ENCODE assay signal across 8 mouse cellular contexts in the genomic region with DNA sequence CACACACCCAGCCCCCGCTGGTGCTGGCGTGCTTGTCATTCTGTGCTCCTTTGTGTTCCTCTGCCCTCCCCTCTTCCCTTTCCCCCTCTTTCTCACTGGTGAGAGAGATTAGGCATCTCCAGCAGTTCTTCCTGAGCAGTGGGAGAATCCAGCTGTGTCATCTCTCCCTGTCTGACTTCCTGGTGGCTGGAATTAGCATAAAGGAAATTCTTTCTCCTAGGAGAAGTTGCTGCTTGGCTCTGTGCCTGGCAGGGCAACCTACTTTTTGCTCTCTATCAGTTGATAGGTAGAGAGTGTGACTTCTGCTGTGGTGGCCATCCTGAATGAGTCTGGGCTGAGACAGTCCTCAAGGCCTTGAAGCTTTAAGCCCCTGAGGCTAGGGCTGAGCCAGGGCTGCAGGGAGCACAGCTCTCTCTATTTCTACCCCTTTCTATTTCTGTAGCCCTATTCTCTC.
A peak's percentile ranks its signal among the peaks of the same experiment; 100 is the strongest.
DNase-seq lines count a peak whose midpoint lies in the region; ATAC-seq lines count a peak whose summit lies in the region.

No protein-coding gene starts in this region.

- no peak overlapping the region; the same call in 1 of the 2 replicates for H3K27ac ChIP-seq in forebrain, embryonic 15.5 days (replicated peaks)
- peak overlapping the region; percentile 53 for H3K27ac ChIP-seq in midbrain, embryonic 10.5 days (replicated peaks)

- no peak overlapping the region for H3K4me2 ChIP-seq in forebrain, embryonic 15.5 days (replicated peaks)

- peak; percentile 60 for ATAC-seq in forebrain, embryonic 15.5 days (replicated peaks)

- no peak overlapping the region for H3K4me3 ChIP-seq in forebrain, embryonic 15.5 days
- no peak overlapping the region for H3K4me3 ChIP-seq in midbrain, embryonic 10.5 days

- no peaks in the 10 kb centered on the region for H3K9me3 ChIP-seq in forebrain, embryonic 15.5 days
- H3K9me3 ChIP-seq in midbrain, embryonic 10.5 days (replicated peaks), result no peaks in the 10 kb centered on the region

- H3K9ac ChIP-seq in forebrain, embryonic 15.5 days (replicated peaks), result no peak overlapping the region

- intact Hi-C loops in heart, postnatal 36 days (cut with DNase I), result no loop called here
- intact Hi-C loops in heart, postnatal 25 days (cut with DNase I), result no loop called here

- peak; percentile 19 for DNase-seq in heart, postnatal 4 days
- DNase-seq in heart, postnatal 36 days, result no peak
- DNase-seq in brain, adult 2 months (ENCODE audit: low read depth, low spot score), result peak; percentile 76
- peak; percentile 29 for DNase-seq in midbrain, embryonic 10.5 days (ENCODE audit: low spot score)
- DNase-seq in ovary, postnatal 14 days (ENCODE audit: low spot score), result no peak
- DNase-seq in urinary bladder, adult 18-20 months (ENCODE audit: low spot score in 2 of 2), result no peak
- no peak for DNase-seq in heart, postnatal 25 days (ENCODE audit: low spot score)

- WGBS in forebrain, embryonic 15.5 days, result 3% methylated on average over 2 of the region's 2 CpGs
- WGBS in midbrain, embryonic 10.5 days, result 3% methylated on average over 2 of the region's 2 CpGs

- no peaks in the 10 kb centered on the region for H3K36me3 ChIP-seq in forebrain, embryonic 15.5 days
- H3K36me3 ChIP-seq in midbrain, embryonic 10.5 days, result no peaks in the 10 kb centered on the region

- H3K4me1 ChIP-seq in forebrain, embryonic 15.5 days, result peaks cover 11% of the 10 kb centered on the region
- H3K4me1 ChIP-seq in midbrain, embryonic 10.5 days, result peaks cover 20% of the 10 kb centered on the region

- no peaks in the 10 kb centered on the region for H3K27me3 ChIP-seq in forebrain, embryonic 15.5 days
- no peaks in the 10 kb centered on the region for H3K27me3 ChIP-seq in midbrain, embryonic 10.5 days (ENCODE audit: low read depth, poor library complexity, severe bottlenecking)

Comparison
In these comparisons a context has a peak if more than half of its experiments do, and no peak if none do; other contexts are left out.
1. DNase-seq: peak in heart, postnatal 4 days (single experiment), brain, adult 2 months (single experiment) and midbrain, embryonic 10.5 days (single experiment); none in heart, postnatal 36 days (0 of 2), ovary, postnatal 14 days (single experiment), urinary bladder, adult 18-20 months (0 of 2) and heart, postnatal 25 days (single experiment).